Mouse (Mus musculus) intestine, postnatal 0 days (tissue): Measurements from ENCODE around the gene Aste1. TPM values are rescaled to one million over a fixed set of nuclear protein-coding genes. Genes with fewer than 3 reads are reported as not detected.
A peak's percentile ranks its signal among the peaks of the same experiment; 100 is the strongest.

ENCODE experiments used
- ATAC-seq: fragments of 200-750 bp; cut with Nextera tagmentation; 2 replicates; pipeline ENCODE4 v1.8.0; 2017; ENCODE audit warnings: mild to moderate bottlenecking, moderate TSS enrichment, moderate library complexity
- H3K27ac ChIP-seq: fragments of 300-500 bp; sonication (generic); 2 replicates; pipeline ENCODE4 v1.5.1; 2014; ENCODE audit warnings: mild to moderate bottlenecking, low read depth, low read length, moderate library complexity
- H3K27me3 ChIP-seq: fragments of 300-500 bp; sonication (generic); replicated peaks from 2 replicates; pipeline ENCODE4 v1.6.1; 2014; ENCODE audit warnings: low read length, mixed read lengths; ENCODE audit not compliant: control insufficient read depth, insufficient read depth
- H3K36me3 ChIP-seq: fragments of 300-500 bp; sonication (generic); 2 replicates; pipeline ENCODE4 v1.6.1; 2014; ENCODE audit warnings: mild to moderate bottlenecking, moderate library complexity; ENCODE audit not compliant: control insufficient read depth, insufficient read depth
- H3K4me1 ChIP-seq: fragments of 300-500 bp; sonication (generic); replicated peaks from 2 replicates; pipeline ENCODE4 v1.6.1; 2014; ENCODE audit warnings: antibody characterized with exemption, low read length, mixed read lengths; ENCODE audit not compliant: control insufficient read depth, insufficient read depth
- H3K4me2 ChIP-seq: fragments of 300-500 bp; sonication (generic); replicated peaks from 2 replicates; pipeline ENCODE4 v1.6.1; 2014; ENCODE audit warnings: low read depth, mild to moderate bottlenecking, moderate library complexity
- H3K4me3 ChIP-seq: fragments of 300-500 bp; sonication (generic); 2 replicates; pipeline ENCODE4 v1.5.1; 2014; ENCODE audit warnings: low read depth, low read length
- H3K9ac ChIP-seq: fragments of 300-500 bp; sonication (generic); 2 replicates; pipeline ENCODE4 v1.6.1; 2014; ENCODE audit warnings: mild to moderate bottlenecking, low read depth, low read length
- H3K9me3 ChIP-seq: fragments of 300-500 bp; sonication (generic); 2 replicates; pipeline ENCODE4 v1.6.1; 2016; ENCODE audit warnings: mixed run types; ENCODE audit not compliant: control insufficient read depth
- CTCF ChIP-seq: sonication (generic); IDR thresholded peaks from 2 replicates; pipeline ENCODE4 v1.5.1; 2016; ENCODE audit warnings: low read depth, mild to moderate bottlenecking, control low read depth, antibody characterized with exemption, moderate library complexity
- WGBS: fragments of 180-500 bp; shearing (Covaris S2); extraction: QIAGEN DNeasy Blood & Tissue Kit; methylation state at CpG from one replicate; pipeline ENCODE4 v1.1.7; 2014; 5-methylcytosine and 5-hydroxymethylcytosine counted together
- polyA plus RNA-seq: library from polyadenylated mRNA; unstranded; fragments of >200 nt; fragmentation: Nextera tagmentation; extraction: Ambion mirVana; gene quantifications from 2 replicates; pipeline ENCODE4 v1.2.1, GENCODE M21; 2015

Aste1 gene
- polyA plus RNA-seq: 9.2 and 10.4 TPM in 2 replicates

- Histone ChIP-seq H3K9ac (peak within 1 kb of the TSS; percentile 63), H3K9me3 (no peaks in the 10 kb centered on the region), H3K4me3 (peak within 1 kb of the TSS; percentile 60), H3K27ac (peak within 1 kb of the TSS; percentile 93), H3K27me3 (no peaks in the 10 kb centered on the region), H3K36me3 (peaks cover 7% of the 10 kb centered on the region), H3K4me2 (peak within 1 kb of the TSS; percentile 72), H3K4me1 (peaks cover 4% of the 10 kb centered on the region; the same call in 1 of the 2 replicates)
- ATAC-seq: peak; percentile 99
- peak; percentile 48 for TF ChIP-seq CTCF
- under 1% methylated on average over 44 of the region's 44 CpGs for WGBS
Measured at GRCm38 (mm10) chr9:105395218-105395627, at the start of gene Aste1, which contains the start of gene Nek11. Gene Aste1 (plus strand): TSS chr9:105395392. Gene Nek11 (minus strand): TSS chr9:105395524.

DNA sequence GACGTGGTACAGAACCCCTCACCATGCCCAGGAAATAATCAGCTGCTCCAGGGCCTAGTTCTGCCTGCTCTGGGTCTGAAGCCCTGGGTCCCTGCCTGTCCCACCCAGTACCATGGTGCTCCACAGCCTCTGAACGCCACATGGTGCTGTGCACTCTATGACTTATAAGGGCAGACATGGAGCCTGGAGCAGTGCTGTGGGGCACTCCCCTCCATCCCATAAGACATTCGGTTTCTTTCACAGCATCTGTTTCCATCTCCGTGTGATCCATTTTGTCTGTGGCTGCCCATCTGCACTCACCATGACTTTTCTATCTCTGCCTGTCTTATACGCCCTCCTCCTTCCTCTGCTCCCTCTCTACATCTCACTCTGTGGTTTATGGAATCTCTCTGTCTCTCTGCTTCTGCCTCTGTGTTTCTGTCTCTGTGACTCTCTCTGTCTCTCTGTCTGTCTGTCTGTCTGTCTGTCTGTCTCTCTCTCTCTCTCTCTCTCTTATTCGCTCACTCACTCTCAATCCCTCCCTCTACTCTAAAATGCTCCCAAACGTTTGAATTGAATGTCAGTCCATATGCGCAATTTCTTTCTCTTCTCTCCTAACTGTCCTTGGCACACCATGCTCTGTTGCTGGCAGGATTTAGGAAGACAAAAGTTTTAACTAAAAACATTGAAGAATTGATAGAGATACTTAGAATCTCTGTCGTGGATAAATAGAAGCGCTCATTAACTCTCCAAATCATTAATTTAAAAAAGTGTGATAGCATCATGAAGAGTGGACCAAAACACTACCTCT is 46.8 kb upstream of the Aste1 start:
- ATAC-seq: no peak
- Histone ChIP-seq H3K36me3 (no peaks in the 10 kb centered on the region), H3K27ac (no peak overlapping the region), H3K27me3 (no peaks in the 10 kb centered on the region), H3K4me2 (no peak overlapping the region), H3K4me1 (no peaks in the 10 kb centered on the region), H3K9me3 (no peaks in the 10 kb centered on the region), H3K9ac (no peak overlapping the region), H3K4me3 (no peak overlapping the region)
- no peak for TF ChIP-seq CTCF
- 72% methylated on average over 10 of the region's 10 CpGs for WGBS

DNA sequence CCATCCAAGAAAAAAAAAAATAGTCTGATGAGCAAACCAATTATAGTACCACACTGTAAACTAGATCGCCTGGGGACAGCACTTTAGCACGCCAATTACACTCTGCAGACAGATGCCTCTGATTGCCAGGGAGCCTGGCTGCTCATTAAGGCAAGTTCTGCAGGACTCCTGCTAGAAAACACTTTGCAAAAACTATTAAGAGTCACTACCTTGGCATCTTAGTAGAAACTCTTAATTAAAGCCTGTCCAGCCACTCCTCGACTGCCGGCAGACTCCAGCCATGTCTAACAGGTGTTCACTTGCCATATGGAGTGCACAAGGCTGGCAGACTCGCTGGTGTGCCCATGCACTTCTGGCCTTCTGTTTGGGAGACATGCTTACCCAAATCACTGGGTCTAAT is 46.2 kb upstream of the Aste1 start:
- Histone ChIP-seq H3K9me3 (no peaks in the 10 kb centered on the region), H3K27me3 (no peaks in the 10 kb centered on the region), H3K27ac (no peak overlapping the region), H3K4me2 (no peak overlapping the region), H3K4me1 (no peaks in the 10 kb centered on the region), H3K4me3 (no peak overlapping the region), H3K9ac (no peak overlapping the region), H3K36me3 (no peaks in the 10 kb centered on the region)
- no peak for ATAC-seq
- WGBS: 81% methylated on average over 5 of the region's 5 CpGs
- TF ChIP-seq CTCF: no peak

GRCm38 (mm10) chr9:105362181-105362580 is 33.0 kb upstream of the Aste1 start:
- ATAC-seq: no peak
- 80% methylated on average over 2 of the region's 2 CpGs for WGBS
- no peak overlapping the region for H3K4me3 ChIP-seq
- H3K9me3 ChIP-seq: no peaks in the 10 kb centered on the region
- no peaks in the 10 kb centered on the region for H3K4me1 ChIP-seq
- TF ChIP-seq CTCF: no peak
- H3K27me3 ChIP-seq: no peaks in the 10 kb centered on the region
- H3K36me3 ChIP-seq: no peaks in the 10 kb centered on the region
- no peak overlapping the region for H3K27ac ChIP-seq
- no peak overlapping the region for H3K9ac ChIP-seq
- no peak overlapping the region for H3K4me2 ChIP-seq

- H3K27me3 ChIP-seq: no peaks in the 10 kb centered on the region
- H3K36me3 ChIP-seq: no peaks in the 10 kb centered on the region
- no peak overlapping the region for H3K9ac ChIP-seq
- no peak overlapping the region for H3K27ac ChIP-seq
- H3K4me1 ChIP-seq: no peaks in the 10 kb centered on the region
- WGBS: 82% methylated on average over 5 of the region's 5 CpGs
- no peak overlapping the region for H3K4me3 ChIP-seq
- H3K4me2 ChIP-seq: no peak overlapping the region
- no peaks in the 10 kb centered on the region for H3K9me3 ChIP-seq
- TF ChIP-seq CTCF: no peak
- ATAC-seq: no peak
Measured at GRCm38 (mm10) chr9:105363520-105364231, 31.5 kb upstream of the Aste1 start.

- H3K4me2 ChIP-seq: no peak overlapping the region
- H3K27ac ChIP-seq: no peak overlapping the region
- ATAC-seq: no peak
- H3K4me1 ChIP-seq: no peaks in the 10 kb centered on the region
- 90% methylated on average over 4 of the region's 4 CpGs for WGBS
- no peaks in the 10 kb centered on the region for H3K27me3 ChIP-seq
- no peaks in the 10 kb centered on the region for H3K36me3 ChIP-seq
- H3K4me3 ChIP-seq: no peak overlapping the region
- H3K9me3 ChIP-seq: no peaks in the 10 kb centered on the region
- TF ChIP-seq CTCF: no peak
- H3K9ac ChIP-seq: no peak overlapping the region
Measured at GRCm38 (mm10) chr9:105366199-105366598, 29.0 kb upstream of the Aste1 start.
